Mouse (Mus musculus) midbrain, postnatal 0 days (tissue): ENCODE data around the gene Src. TPM values are rescaled to one million over a fixed set of nuclear protein-coding genes. Genes with fewer than 3 reads are reported as not detected.

Experiments used
- ATAC-seq: fragments of 200-750 bp; cut with Nextera tagmentation; 2 replicates; pipeline ENCODE4 v1.8.0; 2017; ENCODE audit warnings: moderate number of reproducible peaks, mild to moderate bottlenecking, moderate TSS enrichment, moderate library complexity; ENCODE audit not compliant: low FRiP score
- DNase-seq: peaks from one replicate; pipeline ENCODE4 v3.0.0-alpha.2; 2015; ENCODE audit warnings: low spot score
- H3K27ac ChIP-seq: fragments of 300-500 bp; sonication (generic); 2 replicates; pipeline ENCODE4 v1.5.1; 2014; ENCODE audit warnings: low read depth, mild to moderate bottlenecking, low read length, mixed read lengths
- H3K27me3 ChIP-seq: fragments of 300-500 bp; sonication (generic); 2 replicates; pipeline ENCODE4 v1.6.1; 2014; ENCODE audit warnings: low read length, control low read depth, mixed read lengths; ENCODE audit not compliant: insufficient read depth
- H3K36me3 ChIP-seq: fragments of 300-500 bp; sonication (generic); 2 replicates; pipeline ENCODE4 v1.6.1; 2014; ENCODE audit warnings: low read length, control low read depth, mixed read lengths; ENCODE audit not compliant: insufficient read depth
- H3K4me1 ChIP-seq: fragments of 300-500 bp; sonication (generic); 2 replicates; pipeline ENCODE4 v1.6.1; 2014; ENCODE audit warnings: mild to moderate bottlenecking, control low read depth, antibody characterized with exemption, low read length, mixed read lengths; ENCODE audit not compliant: insufficient read depth
- H3K4me2 ChIP-seq: fragments of 300-500 bp; sonication (generic); 2 replicates; pipeline ENCODE4 v1.6.1; 2014; ENCODE audit warnings: low read depth, mild to moderate bottlenecking, low read length, mixed read lengths; ENCODE audit not compliant: poor library complexity, severe bottlenecking
- H3K4me3 ChIP-seq: fragments of 300-500 bp; sonication (generic); 2 replicates; pipeline ENCODE4 v1.5.1; 2014; ENCODE audit warnings: low read depth, mild to moderate bottlenecking, low read length, moderate library complexity
- H3K9ac ChIP-seq: fragments of 300-500 bp; sonication (generic); replicated peaks from 2 replicates; pipeline ENCODE4 v1.6.1; 2014; ENCODE audit warnings: mild to moderate bottlenecking, low read length, moderate library complexity, mixed read lengths; ENCODE audit not compliant: poor library complexity, severe bottlenecking
- H3K9me3 ChIP-seq: fragments of 300-500 bp; sonication (generic); 2 replicates; pipeline ENCODE4 v1.6.1; 2016; ENCODE audit warnings: low read length, control low read depth
- CTCF ChIP-seq: IDR thresholded peaks from 2 replicates; pipeline ENCODE4 v1.5.1; 2016; ENCODE audit warnings: antibody characterized with exemption, mild to moderate bottlenecking
- WGBS: fragments of 180-500 bp; shearing (Covaris S2); extraction: QIAGEN DNeasy Blood & Tissue Kit; methylation state at CpG from one replicate; pipeline ENCODE4 v1.1.7; 2014; 5-methylcytosine and 5-hydroxymethylcytosine counted together
- polyA plus RNA-seq: library from polyadenylated mRNA; unstranded; fragments of >200 nt; fragmentation: Nextera tagmentation; extraction: Ambion mirVana; gene quantifications from 2 replicates; pipeline ENCODE4 v1.2.1, GENCODE M21; 2015
- total RNA-seq: library from RNA; depleted of rRNA; stranded (reverse); fragments of >200 nt; gene quantifications from 2 replicates; pipeline ENCODE4 v1.2.3, GENCODE M21; 2014

Gene Src
- total and polyA plus RNA-seq, 2 experiments from 2014 or later, result 26.6 to 129 TPM

GRCm38 (mm10) chr2:157427164-157427563 lies 8.9 kb downstream of the Src start:
- no peak for TF ChIP-seq CTCF
- ATAC-seq, result no peak
- Histone ChIP-seq H3K27ac (peak overlapping the region; percentile 57), H3K4me3 (no peak overlapping the region), H3K9me3 (no peaks in the 10 kb centered on the region), H3K36me3 (peaks cover 13% of the 10 kb centered on the region), H3K9ac (peak overlapping the region; percentile 29; the same call in 1 of the 2 replicates), H3K4me1 (peaks cover 40% of the 10 kb centered on the region), H3K4me2 (peak overlapping the region; percentile 12; the same call in 1 of the 2 replicates), H3K27me3 (no peaks in the 10 kb centered on the region)
- 81% methylated on average over 5 of the region's 5 CpGs for WGBS
- no peak for DNase-seq

- Histone ChIP-seq H3K4me1 (peaks cover 35% of the 10 kb centered on the region), H3K4me3 (no peak overlapping the region), H3K36me3 (peaks cover 13% of the 10 kb centered on the region), H3K27me3 (no peaks in the 10 kb centered on the region), H3K27ac (no peak overlapping the region), H3K9me3 (no peaks in the 10 kb centered on the region), H3K9ac (no peak overlapping the region), H3K4me2 (no peak overlapping the region)
- no peak for DNase-seq
- no peak for ATAC-seq
- TF ChIP-seq CTCF, result no peak
- 92% methylated on average over 13 of the region's 13 CpGs for WGBS
Observed at GRCm38 (mm10) chr2:157428351-157429139, 10.3 kb downstream of the Src start.

- no peak for TF ChIP-seq CTCF
- WGBS, result 87% methylated on average over 7 of the region's 7 CpGs
- ATAC-seq (no peak), DNase-seq (no peak)
- Histone ChIP-seq H3K27ac (no peak overlapping the region), H3K9me3 (no peaks in the 10 kb centered on the region), H3K27me3 (no peaks in the 10 kb centered on the region), H3K4me2 (no peak overlapping the region), H3K36me3 (peaks cover 13% of the 10 kb centered on the region), H3K4me1 (peaks cover 38% of the 10 kb centered on the region), H3K9ac (no peak overlapping the region), H3K4me3 (no peak overlapping the region)
Observed at GRCm38 (mm10) chr2:157429735-157430134, 11.5 kb downstream of the Src start.

- H3K27me3 ChIP-seq, result no peaks in the 10 kb centered on the region
- no peaks in the 10 kb centered on the region for H3K9me3 ChIP-seq
- peaks cover 31% of the 10 kb centered on the region for H3K4me1 ChIP-seq
- ATAC-seq, result no peak
- no peak for DNase-seq
- no peak overlapping the region for H3K4me3 ChIP-seq
- no peak overlapping the region for H3K9ac ChIP-seq
- H3K4me2 ChIP-seq, result no peak overlapping the region
- peaks cover 13% of the 10 kb centered on the region for H3K36me3 ChIP-seq
- 74% methylated on average over 4 of the region's 4 CpGs for WGBS
- H3K27ac ChIP-seq, result no peak overlapping the region
- peak; percentile 7; the same call in 1 of the 2 replicates for TF ChIP-seq CTCF
Observed at GRCm38 (mm10) chr2:157430667-157431429, 12.6 kb downstream of the Src start.

DNA sequence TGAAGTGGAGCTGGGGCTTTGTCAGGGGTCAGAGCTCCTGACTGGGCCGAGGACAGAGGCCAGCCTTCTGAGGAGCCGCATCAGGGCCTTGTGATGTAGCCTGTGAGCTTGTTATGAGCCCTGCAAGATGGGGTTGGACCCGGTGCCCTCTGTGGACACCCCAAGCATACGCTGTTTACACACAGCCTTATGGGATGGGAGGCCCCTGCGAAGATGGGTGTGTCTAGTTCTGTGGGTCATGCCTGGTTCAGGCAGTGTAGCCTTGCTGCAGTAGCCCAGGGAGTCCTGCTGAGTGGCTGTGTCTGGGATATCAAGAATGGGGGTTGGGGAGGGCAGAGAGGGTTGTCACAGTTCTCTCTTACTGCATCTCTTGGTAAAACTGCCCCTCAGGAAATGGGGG lies 13.7 kb downstream of the Src start:
- TF ChIP-seq CTCF, result no peak
- no peaks in the 10 kb centered on the region for H3K9me3 ChIP-seq
- H3K9ac ChIP-seq, result 0 out of 2 replicates have a peak overlapping the region, but pooled peaks have one; percentile 24
- H3K27ac ChIP-seq, result peak overlapping the region; percentile 65
- no peaks in the 10 kb centered on the region for H3K27me3 ChIP-seq
- WGBS, result 69% methylated on average over 5 of the region's 5 CpGs
- ATAC-seq (no peak), DNase-seq (no peak)
- H3K36me3 ChIP-seq, result peaks cover 13% of the 10 kb centered on the region
- peaks cover 26% of the 10 kb centered on the region for H3K4me1 ChIP-seq
- no peak overlapping the region for H3K4me3 ChIP-seq
- H3K4me2 ChIP-seq, result no peak overlapping the region

- TF ChIP-seq CTCF, result no peak
- Histone ChIP-seq H3K27ac (peak overlapping the region; percentile 65), H3K9ac (no peak overlapping the region), H3K4me2 (no peak overlapping the region), H3K36me3 (peaks cover 13% of the 10 kb centered on the region), H3K4me3 (no peak overlapping the region), H3K27me3 (no peaks in the 10 kb centered on the region), H3K4me1 (peaks cover 22% of the 10 kb centered on the region), H3K9me3 (no peaks in the 10 kb centered on the region)
- ATAC-seq, result peak; percentile 42
- peak; percentile 88 for DNase-seq
- WGBS, result 55% methylated on average over 9 of the region's 9 CpGs
Observed at GRCm38 (mm10) chr2:157432476-157432875, 14.2 kb downstream of the Src start.
